Mouse (Mus musculus) megakaryocyte, embryonic 14.5 days (primary cell): ENCODE results near the gene Gskip.

Experiments used
- FLI1 ChIP-seq: IDR thresholded peaks from 2 replicates; pipeline ENCODE4 v1.6.1; 2012; ENCODE audit warnings: low read length, inconsistent platforms, mixed read lengths
- GATA1 ChIP-seq: IDR thresholded peaks from 3 replicates; pipeline ENCODE4 v1.6.1; 2012; ENCODE audit warnings: mixed read lengths, low read length, inconsistent platforms, borderline replicate concordance

GRCm38 (mm10) chr12:105636551-105636950 is 48.1 kb upstream of the Gskip start:
- TF ChIP-seq GATA1, result no peak
- no peak for TF ChIP-seq FLI1
